Mouse (Mus musculus) CH12.LX (cell line): ENCODE measurements around the gene Mettl11b.

Source experiments
- BHLHE40 ChIP-seq: IDR thresholded peaks from 2 replicates; pipeline ENCODE4 v1.6.1; 2011; ENCODE audit warnings: mild to moderate bottlenecking, low read depth, low read length, improper control_type of control experiment
- CHD2 ChIP-seq: IDR thresholded peaks from 2 replicates; pipeline ENCODE4 v1.6.1; 2011; ENCODE audit warnings: low read length, improper control_type of control experiment
- CTCF ChIP-seq, 2 experiments: IDR thresholded peaks in 1 of 2; conservative IDR thresholded peaks in 1 of 2; 2 replicates each; pipeline ENCODE4 v1.5.1; 2011 to 2012; ENCODE audit warnings: low read depth in 2 of 2, low read length in 2 of 2, improper control_type of control experiment in 1 of 2, inconsistent platforms in 1 of 2, mild to moderate bottlenecking in 1 of 2, moderate library complexity in 1 of 2
- ELF1 ChIP-seq: IDR thresholded peaks from 2 replicates; pipeline ENCODE4 v1.6.1; 2014; ENCODE audit warnings: low read depth, mild to moderate bottlenecking, inconsistent platforms, low read length, improper control_type of control experiment
- EP300 ChIP-seq: IDR thresholded peaks from 2 replicates; pipeline ENCODE4 v1.6.1; 2011; ENCODE audit warnings: low read length, improper control_type of control experiment
- MAFK ChIP-seq: IDR thresholded peaks from 2 replicates; pipeline ENCODE4 v1.6.1; 2011; ENCODE audit warnings: low read length, improper control_type of control experiment; ENCODE audit not compliant: insufficient replicate concordance
- MAX ChIP-seq: IDR thresholded peaks from 2 replicates; pipeline ENCODE4 v1.6.1; 2011; ENCODE audit warnings: low read length, improper control_type of control experiment
- RCOR1 ChIP-seq: conservative IDR thresholded peaks from 2 replicates; pipeline ENCODE4 v1.6.1; 2012; ENCODE audit warnings: low read depth, mild to moderate bottlenecking, inconsistent platforms, low read length, improper control_type of control experiment
- ZC3H11A ChIP-seq: IDR thresholded peaks from 2 replicates; pipeline ENCODE4 v1.6.1; 2012; ENCODE audit warnings: low read depth, mild to moderate bottlenecking, inconsistent platforms, low read length, improper control_type of control experiment
- ZNF384 ChIP-seq: IDR thresholded peaks from 2 replicates; pipeline ENCODE4 v1.6.1; 2012; ENCODE audit warnings: low read depth, low read length, improper control_type of control experiment, inconsistent platforms

DNA sequence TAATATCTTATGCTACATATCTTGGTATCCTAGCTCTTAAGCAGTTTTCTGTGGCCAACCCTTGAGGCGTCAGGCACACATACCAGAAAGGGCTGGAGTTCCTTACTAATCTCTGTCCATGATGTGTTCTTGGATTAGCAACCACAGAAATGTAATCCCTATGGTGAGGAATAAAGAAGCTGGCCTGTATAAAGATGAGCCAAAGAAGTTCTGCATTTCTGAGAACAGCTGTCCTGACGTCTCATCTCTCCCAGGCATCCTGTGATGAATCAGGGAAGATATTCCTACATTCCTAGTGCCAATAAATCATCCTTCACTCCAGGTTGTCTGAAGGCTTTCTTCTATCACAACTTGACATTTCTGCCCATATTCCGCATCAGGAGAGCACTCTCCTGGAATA, 33.2 kb downstream of the Mettl11b start:
- TF ChIP-seq EP300 (no peak), BHLHE40 (no peak), MAX (no peak), ZC3H11A (no peak), MAFK (no peak), ELF1 (no peak), CTCF (conservative IDR thresholded peaks at IDR 0.05 in 1 of 2, IDR thresholded peaks at IDR 0.05 in 1 of 2; ENCODE audit: low read depth in 2 of 2, low read length in 2 of 2) (no peak), ZNF384 (no peak), RCOR1 (no peak), CHD2 (no peak)
